Mouse (Mus musculus) kidney, embryonic 14.5 days (tissue): ENCODE data around the gene Abtb1. TPM values are rescaled to one million over a fixed set of nuclear protein-coding genes. Genes with fewer than 3 reads are reported as not detected.

Experiments used
- ATAC-seq: fragments of 200-750 bp; cut with Nextera tagmentation; 2 replicates; pipeline ENCODE4 v1.8.0; 2017; ENCODE audit warnings: moderate number of reproducible peaks, mild to moderate bottlenecking, moderate TSS enrichment, moderate library complexity; ENCODE audit not compliant: low FRiP score, low TSS enrichment
- H3K27ac ChIP-seq: fragments of 300-500 bp; sonication (generic); 2 replicates; pipeline ENCODE4 v1.5.1; 2014; ENCODE audit warnings: low read depth, mild to moderate bottlenecking, low read length, moderate library complexity, mixed read lengths
- H3K27me3 ChIP-seq: fragments of 300-500 bp; sonication (generic); 2 replicates; pipeline ENCODE4 v1.6.1; 2014; ENCODE audit warnings: mild to moderate bottlenecking, low read length; ENCODE audit not compliant: control insufficient read depth, insufficient read depth
- H3K36me3 ChIP-seq: fragments of 300-500 bp; sonication (generic); 2 replicates; pipeline ENCODE4 v1.6.1; 2014; ENCODE audit warnings: low read length, mixed read lengths; ENCODE audit not compliant: control insufficient read depth, insufficient read depth
- H3K4me1 ChIP-seq: fragments of 300-500 bp; sonication (generic); 2 replicates; pipeline ENCODE4 v1.6.1; 2014; ENCODE audit warnings: low read length, mixed read lengths; ENCODE audit not compliant: control insufficient read depth, insufficient read depth
- H3K4me2 ChIP-seq: fragments of 300-500 bp; sonication (generic); replicated peaks from 2 replicates; pipeline ENCODE4 v1.6.1; 2014; ENCODE audit warnings: low read depth, mild to moderate bottlenecking, low read length
- H3K4me3 ChIP-seq: fragments of 300-500 bp; sonication (generic); 2 replicates; pipeline ENCODE4 v1.5.1; 2014; ENCODE audit warnings: mild to moderate bottlenecking, low read length
- H3K9ac ChIP-seq: fragments of 300-500 bp; sonication (generic); 2 replicates; pipeline ENCODE4 v1.6.1; 2014; ENCODE audit warnings: low read depth, mild to moderate bottlenecking, low read length, moderate library complexity
- H3K9me3 ChIP-seq: fragments of 300-500 bp; sonication (generic); 2 replicates; pipeline ENCODE4 v1.6.1; 2016; ENCODE audit warnings: low read length; ENCODE audit not compliant: control insufficient read depth
- WGBS: fragments of 180-500 bp; shearing (Covaris S2); extraction: QIAGEN DNeasy Blood & Tissue Kit; methylation state at CpG from one replicate; pipeline ENCODE4 v1.1.7; 2014; 5-methylcytosine and 5-hydroxymethylcytosine counted together
- polyA plus RNA-seq: library from polyadenylated mRNA; unstranded; fragments of >200 nt; fragmentation: Nextera tagmentation; extraction: Ambion mirVana; gene quantifications from 2 replicates; pipeline ENCODE4 v1.2.1, GENCODE M21; 2014

The Abtb1 gene
- polyA plus RNA-seq, 1 experiment from 2014 or later, result 27.1 TPM

GRCm38 (mm10) chr6:88809091-88810037 is 32.4 kb downstream of the Abtb1 start:
- H3K36me3 ChIP-seq, result no peaks in the 10 kb centered on the region
- no peak overlapping the region for H3K4me3 ChIP-seq
- H3K9me3 ChIP-seq, result no peaks in the 10 kb centered on the region
- no peak overlapping the region for H3K27ac ChIP-seq
- WGBS, result 59% methylated on average over 23 of the region's 23 CpGs
- no peak for ATAC-seq
- H3K4me2 ChIP-seq, result no peak overlapping the region
- no peak overlapping the region for H3K9ac ChIP-seq
- peaks cover 18% of the 10 kb centered on the region; the same call in 1 of the 2 replicates for H3K4me1 ChIP-seq
- H3K27me3 ChIP-seq, result no peaks in the 10 kb centered on the region

- Histone ChIP-seq H3K9ac (no peak overlapping the region), H3K4me3 (no peak overlapping the region), H3K4me1 (0 out of 2 replicates have a peak, but pooled peaks cover 13% of the 10 kb centered on the region), H3K27ac (no peak overlapping the region), H3K9me3 (no peaks in the 10 kb centered on the region), H3K27me3 (no peaks in the 10 kb centered on the region), H3K36me3 (no peaks in the 10 kb centered on the region), H3K4me2 (no peak overlapping the region)
- ATAC-seq, result no peak
- WGBS, result 83% methylated on average over 17 of the region's 17 CpGs
Observed at GRCm38 (mm10) chr6:88804966-88805577, 36.7 kb downstream of the Abtb1 start.

GRCm38 (mm10) chr6:88803957-88804695 is 37.7 kb downstream of the Abtb1 start:
- no peak overlapping the region for H3K4me2 ChIP-seq

GRCm38 (mm10) chr6:88803051-88803450 is 38.7 kb downstream of the Abtb1 start:
- H3K27ac ChIP-seq, result no peak overlapping the region
- no peaks in the 10 kb centered on the region for H3K36me3 ChIP-seq
- H3K4me2 ChIP-seq, result no peak overlapping the region
- H3K4me1 ChIP-seq, result 0 out of 2 replicates have a peak, but pooled peaks cover 6% of the 10 kb centered on the region
- H3K27me3 ChIP-seq, result no peaks in the 10 kb centered on the region
- no peak overlapping the region for H3K4me3 ChIP-seq
- 84% methylated on average over 7 of the region's 7 CpGs for WGBS
- H3K9me3 ChIP-seq, result no peaks in the 10 kb centered on the region
- H3K9ac ChIP-seq, result no peak overlapping the region
- ATAC-seq, result no peak

More at GRCm38 (mm10) chr6:88803957-88804695, 37.7 kb downstream of the Abtb1 start:
- 89% methylated on average over 4 of the region's 4 CpGs for WGBS
- Histone ChIP-seq H3K9ac (no peak overlapping the region), H3K36me3 (no peaks in the 10 kb centered on the region), H3K4me1 (0 out of 2 replicates have a peak, but pooled peaks cover 6% of the 10 kb centered on the region), H3K9me3 (no peaks in the 10 kb centered on the region), H3K27ac (no peak overlapping the region), H3K27me3 (no peaks in the 10 kb centered on the region), H3K4me3 (no peak overlapping the region)
- ATAC-seq, result no peak

GRCm38 (mm10) chr6:88800735-88801134 is 41.0 kb downstream of the Abtb1 start:
- 0 out of 2 replicates have a peak, but pooled peaks cover 3% of the 10 kb centered on the region for H3K4me1 ChIP-seq
- no peak overlapping the region for H3K4me3 ChIP-seq
- H3K4me2 ChIP-seq, result no peak overlapping the region
- H3K9ac ChIP-seq, result no peak overlapping the region
- WGBS, result 27% methylated on average over 3 of the region's 3 CpGs
- H3K9me3 ChIP-seq, result no peaks in the 10 kb centered on the region
- 0 out of 2 replicates have a peak, but pooled peaks have one; percentile 20 for ATAC-seq
- H3K27ac ChIP-seq, result no peak overlapping the region
- no peaks in the 10 kb centered on the region for H3K27me3 ChIP-seq
- H3K36me3 ChIP-seq, result no peaks in the 10 kb centered on the region

GRCm38 (mm10) chr6:88800191-88800590 is 41.6 kb downstream of the Abtb1 start:
- no peak for ATAC-seq
- H3K36me3 ChIP-seq, result no peaks in the 10 kb centered on the region
- H3K27me3 ChIP-seq, result no peaks in the 10 kb centered on the region
- 0 out of 2 replicates have a peak, but pooled peaks cover 3% of the 10 kb centered on the region for H3K4me1 ChIP-seq
- no peak overlapping the region for H3K9ac ChIP-seq
- no peaks in the 10 kb centered on the region for H3K9me3 ChIP-seq
- no peak overlapping the region for H3K27ac ChIP-seq
- H3K4me2 ChIP-seq, result no peak overlapping the region
- H3K4me3 ChIP-seq, result no peak overlapping the region
- WGBS, result 80% methylated on average over 7 of the region's 7 CpGs

- Histone ChIP-seq H3K27me3 (no peaks in the 10 kb centered on the region), H3K9me3 (no peaks in the 10 kb centered on the region), H3K4me3 (no peak overlapping the region), H3K4me1 (peaks cover 17% of the 10 kb centered on the region; the same call in 1 of the 2 replicates), H3K4me2 (no peak overlapping the region), H3K27ac (no peak overlapping the region), H3K36me3 (no peaks in the 10 kb centered on the region), H3K9ac (no peak overlapping the region)
- no peak for ATAC-seq
- 48% methylated on average over 14 of the region's 14 CpGs for WGBS
Observed at GRCm38 (mm10) chr6:88794561-88794971, 47.2 kb downstream of the Abtb1 start.

- Histone ChIP-seq H3K36me3 (no peaks in the 10 kb centered on the region), H3K9ac (no peak overlapping the region), H3K4me1 (peaks cover 23% of the 10 kb centered on the region; the same call in 1 of the 2 replicates), H3K4me2 (no peak overlapping the region), H3K9me3 (no peaks in the 10 kb centered on the region), H3K4me3 (no peak overlapping the region), H3K27ac (no peak overlapping the region), H3K27me3 (no peaks in the 10 kb centered on the region)
- 84% methylated on average over 13 of the region's 13 CpGs for WGBS
- no peak for ATAC-seq
Observed at GRCm38 (mm10) chr6:88793872-88794271, 47.9 kb downstream of the Abtb1 start.
